Mouse (Mus musculus) thymus, postnatal 14 days (tissue): ENCODE data around the gene Nfya.

Experiments used
- DNase-seq: peaks from one replicate; pipeline ENCODE4 v3.0.0; 2021

Nfya gene

GRCm38 (mm10) chr17:48340267-48340666 lies 69.4 kb downstream of the Nfya start:
- DNase-seq: no peak
